In genomic region chr2:30134378-30134711, GRCm38 (mm10) we compare ENCODE assay signal across 8 mouse cellular contexts. TPM values are rescaled to one million over a fixed set of nuclear protein-coding genes. Genes with fewer than 3 reads are reported as not detected.
A peak's percentile ranks its signal among the peaks of the same experiment; 100 is the strongest.
DNase-seq lines count a peak whose midpoint lies in the region; ATAC-seq and TF ChIP-seq lines count a peak whose summit lies in the region.

No protein-coding gene starts in this region.

- H3K4me3 ChIP-seq in lung, embryonic 14.5 days (ENCODE audit: low read depth, low read length), result peak overlapping the region; percentile 66
- peak overlapping the region; percentile 97 for H3K4me3 ChIP-seq in embryonic facial prominence, embryonic 15.5 days (replicated peaks)
- H3K4me3 ChIP-seq in kidney, postnatal 0 days (replicated peaks; ENCODE audit: low read depth, low read length), result peak overlapping the region; percentile 92
- H3K4me3 ChIP-seq in neural tube, embryonic 13.5 days, result peak overlapping the region; percentile 82

- H3K27ac ChIP-seq in lung, embryonic 14.5 days (ENCODE audit: low read depth), result peak overlapping the region; percentile 83; the same call in 1 of the 2 replicates
- peak overlapping the region; percentile 88 for H3K27ac ChIP-seq in embryonic facial prominence, embryonic 15.5 days (replicated peaks)
- H3K27ac ChIP-seq in kidney, postnatal 0 days, result peak overlapping the region; percentile 90
- peak overlapping the region; percentile 86 for H3K27ac ChIP-seq in neural tube, embryonic 13.5 days (replicated peaks)

- no peaks in the 10 kb centered on the region for H3K27me3 ChIP-seq in lung, embryonic 14.5 days (ENCODE audit: insufficient read depth, low read length)
- H3K27me3 ChIP-seq in embryonic facial prominence, embryonic 15.5 days, result no peaks in the 10 kb centered on the region
- no peaks in the 10 kb centered on the region for H3K27me3 ChIP-seq in kidney, postnatal 0 days (ENCODE audit: insufficient read depth, low read length)
- H3K27me3 ChIP-seq in neural tube, embryonic 13.5 days, result no peaks in the 10 kb centered on the region

- no peak for DNase-seq in lung, embryonic 14.5 days
- no peak for DNase-seq in lung, adult 18-20 months
- DNase-seq in kidney, postnatal 0 days (ENCODE audit: low spot score), result peak; percentile 10
- no peak for DNase-seq in layer of hippocampus, adult 11-12 months (ENCODE audit: low spot score)
- no peak for DNase-seq in ovary, postnatal 14 days (ENCODE audit: low spot score)
- DNase-seq in urinary bladder, postnatal 4 days (ENCODE audit: low spot score in 2 of 2), result no peak

- peaks cover 5% of the 10 kb centered on the region; the same call in 1 of the 2 replicates for H3K4me1 ChIP-seq in lung, embryonic 14.5 days (ENCODE audit: insufficient read depth)
- H3K4me1 ChIP-seq in embryonic facial prominence, embryonic 15.5 days, result peaks cover 29% of the 10 kb centered on the region
- 0 out of 2 replicates have a peak, but pooled peaks cover 12% of the 10 kb centered on the region for H3K4me1 ChIP-seq in kidney, postnatal 0 days (replicated peaks; ENCODE audit: insufficient read depth, low read length)
- peaks cover 31% of the 10 kb centered on the region for H3K4me1 ChIP-seq in neural tube, embryonic 13.5 days (replicated peaks)

- H3K9ac ChIP-seq in lung, embryonic 14.5 days, result peak overlapping the region; percentile 71
- peak overlapping the region; percentile 63 for H3K9ac ChIP-seq in embryonic facial prominence, embryonic 15.5 days
- H3K9ac ChIP-seq in kidney, postnatal 0 days (ENCODE audit: low read depth, low read length), result peak overlapping the region; percentile 80
- H3K9ac ChIP-seq in neural tube, embryonic 13.5 days, result peak overlapping the region; percentile 86

- ATAC-seq in lung, embryonic 14.5 days (ENCODE audit: insufficient read depth), result no peak
- ATAC-seq in embryonic facial prominence, embryonic 15.5 days (ENCODE audit: insufficient number of reproducible peaks, low FRiP score, low TSS enrichment, low read depth), result no peak
- ATAC-seq in kidney, postnatal 0 days (replicated peaks; ENCODE audit: low FRiP score, low read depth), result no peak; the same call in 1 of the 2 replicates
- no peak for ATAC-seq in neural tube, embryonic 13.5 days (ENCODE audit: low read depth)

- TF ChIP-seq CTCF in lung, embryonic 14.5 days (IDR thresholded peaks at IDR 0.05; ENCODE audit: low read depth), result no peak
- TF ChIP-seq CTCF in kidney, postnatal 0 days (IDR thresholded peaks at IDR 0.05; ENCODE audit: low read depth), result no peak

- H3K9me3 ChIP-seq in lung, embryonic 14.5 days (ENCODE audit: low read depth, low read length), result no peaks in the 10 kb centered on the region
- no peaks in the 10 kb centered on the region for H3K9me3 ChIP-seq in embryonic facial prominence, embryonic 15.5 days (replicated peaks)
- no peaks in the 10 kb centered on the region for H3K9me3 ChIP-seq in kidney, postnatal 0 days (replicated peaks; ENCODE audit: low read length)
- no peaks in the 10 kb centered on the region for H3K9me3 ChIP-seq in neural tube, embryonic 13.5 days

- peak overlapping the region; percentile 67 for H3K4me2 ChIP-seq in lung, embryonic 14.5 days
- H3K4me2 ChIP-seq in embryonic facial prominence, embryonic 15.5 days (replicated peaks), result peak overlapping the region; percentile 85
- H3K4me2 ChIP-seq in kidney, postnatal 0 days (ENCODE audit: low read length), result peak overlapping the region; percentile 90
- peak overlapping the region; percentile 98 for H3K4me2 ChIP-seq in neural tube, embryonic 13.5 days

- H3K36me3 ChIP-seq in lung, embryonic 14.5 days (ENCODE audit: insufficient read depth), result peaks cover 35% of the 10 kb centered on the region
- peaks cover 36% of the 10 kb centered on the region for H3K36me3 ChIP-seq in embryonic facial prominence, embryonic 15.5 days
- peaks cover 15% of the 10 kb centered on the region for H3K36me3 ChIP-seq in kidney, postnatal 0 days (ENCODE audit: insufficient read depth, low read length)
- H3K36me3 ChIP-seq in neural tube, embryonic 13.5 days, result peaks cover 32% of the 10 kb centered on the region

- WGBS in lung, embryonic 14.5 days, result 14% methylated on average over 6 of the region's 6 CpGs
- WGBS in embryonic facial prominence, embryonic 15.5 days, result 15% methylated on average over 6 of the region's 6 CpGs
- WGBS in kidney, postnatal 0 days, result 11% methylated on average over 6 of the region's 6 CpGs
- WGBS in neural tube, embryonic 13.5 days, result 26% methylated on average over 6 of the region's 6 CpGs

RNA-seq across cellular contexts. Expression of gene Tbc1d13, which starts 0.8 kb away (rescaled TPM):
- polyA plus RNA-seq in lung, embryonic 14.5 days (2014; fragmentation: Nextera tagmentation; extraction: Ambion mirVana), result 10.9 and 12.3 TPM in 2 replicates
- 6.9 and 9.3 TPM in 2 replicates for polyA plus RNA-seq in embryonic facial prominence, embryonic 15.5 days (2015; fragmentation: Nextera tagmentation; extraction: Ambion mirVana)
- polyA plus RNA-seq in kidney, postnatal 0 days (2015; fragmentation: Nextera tagmentation; extraction: Ambion mirVana), result 6.4 and 6.6 TPM in 2 replicates
- polyA plus RNA-seq in neural tube, embryonic 13.5 days (2015; fragmentation: Nextera tagmentation; extraction: Ambion mirVana), result 9.4 and 11.7 TPM in 2 replicates

RNA-seq across cellular contexts. Expression of gene Zer1, which starts 10.0 kb away (rescaled TPM):
- 8.8 and 8.9 TPM in 2 replicates for polyA plus RNA-seq in lung, embryonic 14.5 days (2014; fragmentation: Nextera tagmentation; extraction: Ambion mirVana)
- polyA plus RNA-seq in embryonic facial prominence, embryonic 15.5 days (2015; fragmentation: Nextera tagmentation; extraction: Ambion mirVana), result 9.3 and 10.1 TPM in 2 replicates
- 4.4 and 4.9 TPM in 2 replicates for polyA plus RNA-seq in kidney, postnatal 0 days (2015; fragmentation: Nextera tagmentation; extraction: Ambion mirVana)
- 11.8 and 12.8 TPM in 2 replicates for polyA plus RNA-seq in neural tube, embryonic 13.5 days (2015; fragmentation: Nextera tagmentation; extraction: Ambion mirVana)

RNA-seq across cellular contexts. Expression of gene Endog, which starts 36.9 kb away (rescaled TPM):
- 18.4 and 19.7 TPM in 2 replicates for polyA plus RNA-seq in lung, embryonic 14.5 days (2014; fragmentation: Nextera tagmentation; extraction: Ambion mirVana)
- polyA plus RNA-seq in embryonic facial prominence, embryonic 15.5 days (2015; fragmentation: Nextera tagmentation; extraction: Ambion mirVana), result 17.7 and 18.9 TPM in 2 replicates
- 53.5 and 58.2 TPM in 2 replicates for polyA plus RNA-seq in kidney, postnatal 0 days (2015; fragmentation: Nextera tagmentation; extraction: Ambion mirVana)
- polyA plus RNA-seq in neural tube, embryonic 13.5 days (2015; fragmentation: Nextera tagmentation; extraction: Ambion mirVana), result 15.6 and 17.3 TPM in 2 replicates

RNA-seq across cellular contexts. Expression of gene Zdhhc12, which starts 40.9 kb away (rescaled TPM):
- polyA plus RNA-seq in lung, embryonic 14.5 days (2014; fragmentation: Nextera tagmentation; extraction: Ambion mirVana), result 28.5 and 31.5 TPM in 2 replicates
- polyA plus RNA-seq in embryonic facial prominence, embryonic 15.5 days (2015; fragmentation: Nextera tagmentation; extraction: Ambion mirVana), result 25.2 and 30.0 TPM in 2 replicates
- polyA plus RNA-seq in kidney, postnatal 0 days (2015; fragmentation: Nextera tagmentation; extraction: Ambion mirVana), result 31.8 and 37.0 TPM in 2 replicates
- 26.5 and 32.5 TPM in 2 replicates for polyA plus RNA-seq in neural tube, embryonic 13.5 days (2015; fragmentation: Nextera tagmentation; extraction: Ambion mirVana)

RNA-seq across cellular contexts. Expression of gene Spout1, which starts 43.9 kb away (rescaled TPM):
- polyA plus RNA-seq in lung, embryonic 14.5 days (2014; fragmentation: Nextera tagmentation; extraction: Ambion mirVana), result 67.1 and 72.6 TPM in 2 replicates
- 75.8 and 77.2 TPM in 2 replicates for polyA plus RNA-seq in embryonic facial prominence, embryonic 15.5 days (2015; fragmentation: Nextera tagmentation; extraction: Ambion mirVana)
- polyA plus RNA-seq in kidney, postnatal 0 days (2015; fragmentation: Nextera tagmentation; extraction: Ambion mirVana), result 41.8 and 44.7 TPM in 2 replicates
- 59.0 and 61.0 TPM in 2 replicates for polyA plus RNA-seq in neural tube, embryonic 13.5 days (2015; fragmentation: Nextera tagmentation; extraction: Ambion mirVana)
